Mouse (Mus musculus) megakaryocyte, embryonic 14.5 days (primary cell): ENCODE measurements around the gene Pttg1. TPM values are rescaled to one million over a fixed set of nuclear protein-coding genes. Genes with fewer than 3 reads are reported as not detected.

Experiments
- H3K27me3 ChIP-seq: replicated peaks from 2 replicates; pipeline ENCODE3; 2012; ENCODE audit warnings: inconsistent platforms
- H3K36me3 ChIP-seq: replicated peaks from 2 replicates; pipeline ENCODE3; 2012; ENCODE audit warnings: low read length, inconsistent platforms, mixed read lengths
- H3K4me1 ChIP-seq: 2 replicates; pipeline ENCODE4 v1.6.1; 2012; ENCODE audit warnings: inconsistent platforms
- H3K4me3 ChIP-seq: replicated peaks from 2 replicates; pipeline ENCODE3; 2012; ENCODE audit warnings: moderate library complexity, mild to moderate bottlenecking, inconsistent platforms
- H3K9me3 ChIP-seq: 2 replicates; pipeline ENCODE4 v1.6.1; 2012; ENCODE audit warnings: inconsistent platforms
- FLI1 ChIP-seq: IDR thresholded peaks from 2 replicates; pipeline ENCODE4 v1.6.1; 2012; ENCODE audit warnings: low read length, inconsistent platforms, mixed read lengths
- GATA1 ChIP-seq: IDR thresholded peaks from 3 replicates; pipeline ENCODE4 v1.6.1; 2012; ENCODE audit warnings: mixed read lengths, low read length, inconsistent platforms, borderline replicate concordance
- polyA plus RNA-seq: library from polyadenylated mRNA; stranded (reverse); fragments of >175 nt; gene quantifications from 2 replicates; pipeline ENCODE4 v1.2.3, GENCODE M21; 2012; ENCODE audit warnings: low replicate concordance; ENCODE audit not compliant: insufficient read depth

The Pttg1 gene
- polyA plus RNA-seq, 1 experiment: 24.0 TPM

DNA sequence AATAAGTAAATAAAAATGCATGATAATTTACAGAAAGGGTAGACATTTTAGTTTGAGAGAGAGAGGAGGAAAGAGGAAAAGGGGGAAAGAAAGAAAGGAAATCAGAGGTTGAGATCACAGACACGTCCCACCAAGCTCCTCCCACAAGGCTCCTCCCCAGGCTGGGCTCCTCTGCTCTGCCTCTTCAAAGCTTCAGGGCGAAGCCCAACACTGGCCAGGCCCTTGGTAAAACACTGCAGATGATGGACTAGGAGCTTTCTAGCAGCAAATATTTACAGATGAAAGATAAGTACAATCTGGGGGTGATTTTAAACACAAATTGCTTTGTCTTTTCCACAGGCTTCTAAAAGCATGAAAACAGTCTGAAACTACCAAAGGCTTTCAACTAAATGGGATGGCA, 33.3 kb downstream of the Pttg1 start:
- H3K27me3 ChIP-seq: peaks cover 14% of the 10 kb centered on the region
- H3K36me3 ChIP-seq: no peaks in the 10 kb centered on the region
- peaks cover 19% of the 10 kb centered on the region for H3K4me1 ChIP-seq
- no peaks in the 10 kb centered on the region for H3K9me3 ChIP-seq
- TF ChIP-seq GATA1 (no peak), FLI1 (no peak)
- no peak overlapping the region for H3K4me3 ChIP-seq

DNA sequence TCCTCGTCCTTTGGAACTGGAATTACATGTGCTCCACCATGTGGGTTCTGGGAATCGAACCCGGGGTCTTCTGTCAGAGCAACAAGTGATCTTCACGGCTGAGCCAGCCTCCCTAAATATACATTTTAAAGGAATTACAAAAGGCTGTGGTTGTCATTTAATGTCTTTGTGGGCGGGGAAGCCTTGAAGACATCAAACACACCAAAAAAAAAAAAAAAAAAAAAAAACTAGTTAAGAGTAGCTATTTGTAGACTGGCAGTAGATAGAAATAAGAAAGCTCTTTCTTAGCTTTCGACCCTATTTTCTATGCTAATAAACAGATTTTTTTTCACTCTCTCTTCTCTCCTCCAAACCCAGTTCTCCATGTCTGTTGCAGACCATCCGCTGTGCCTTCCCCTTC, 36.9 kb downstream of the Pttg1 start:
- Histone ChIP-seq H3K36me3 (no peaks in the 10 kb centered on the region), H3K4me1 (peaks cover 22% of the 10 kb centered on the region), H3K9me3 (no peaks in the 10 kb centered on the region), H3K27me3 (peaks cover 29% of the 10 kb centered on the region), H3K4me3 (no peak overlapping the region)
- no peak for TF ChIP-seq FLI1
- no peak for TF ChIP-seq GATA1

DNA sequence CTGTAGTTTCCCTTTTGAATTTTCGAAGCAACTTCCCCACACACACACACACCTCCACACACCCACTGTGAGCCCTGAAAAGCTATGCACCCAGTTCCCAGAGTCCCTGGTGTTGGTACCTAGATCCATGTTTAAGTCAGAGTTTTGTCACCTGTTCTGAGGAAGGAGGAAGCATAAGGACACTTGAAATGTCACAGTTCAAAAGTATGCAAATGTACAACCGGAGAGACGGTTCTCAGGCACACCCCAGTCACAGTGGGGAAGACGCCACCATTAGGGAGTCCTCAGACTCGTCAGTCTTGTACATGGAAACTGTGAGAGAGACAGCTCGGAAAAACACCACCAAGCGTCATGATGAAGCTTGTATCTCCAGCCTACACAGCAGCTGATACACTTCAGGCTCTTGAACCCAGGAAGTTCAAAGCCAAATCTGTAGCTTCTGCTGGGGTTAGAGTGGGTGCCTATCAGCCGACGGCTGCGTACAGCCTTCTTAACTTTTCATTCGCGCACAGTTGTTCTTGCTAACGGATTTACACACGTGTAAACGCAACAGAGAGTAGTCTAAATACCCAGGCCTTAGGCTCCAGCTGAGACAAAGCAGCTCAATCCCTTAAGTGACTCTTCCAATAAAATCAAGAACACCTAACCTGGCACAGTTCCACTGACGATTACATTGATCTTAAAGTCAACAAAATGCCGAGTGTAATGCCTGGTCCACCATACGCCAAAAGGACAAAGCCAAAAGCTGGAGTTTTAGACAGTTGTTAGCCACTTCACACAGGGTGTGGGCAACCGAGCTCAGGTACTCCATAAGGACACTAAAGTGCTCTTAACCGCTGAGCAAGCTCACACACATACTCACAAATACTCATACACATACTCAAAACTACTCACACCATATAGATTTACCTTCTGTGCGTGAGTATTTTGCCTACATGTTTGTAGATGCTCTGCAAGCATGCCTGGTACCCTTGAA, 37.6 kb downstream of the Pttg1 start:
- no peaks in the 10 kb centered on the region for H3K9me3 ChIP-seq
- no peaks in the 10 kb centered on the region for H3K36me3 ChIP-seq
- H3K4me3 ChIP-seq: no peak overlapping the region
- H3K4me1 ChIP-seq: peaks cover 22% of the 10 kb centered on the region
- TF ChIP-seq GATA1 (no peak), FLI1 (no peak)
- peaks cover 29% of the 10 kb centered on the region for H3K27me3 ChIP-seq

- no peaks in the 10 kb centered on the region for H3K36me3 ChIP-seq
- H3K9me3 ChIP-seq: no peaks in the 10 kb centered on the region
- no peak for TF ChIP-seq FLI1
- no peak for TF ChIP-seq GATA1
- H3K4me1 ChIP-seq: peaks cover 22% of the 10 kb centered on the region
- H3K4me3 ChIP-seq: no peak overlapping the region
- H3K27me3 ChIP-seq: peaks cover 29% of the 10 kb centered on the region
Measured at GRCm38 (mm10) chr11:43387004-43387880, 38.8 kb downstream of the Pttg1 start.

GRCm38 (mm10) chr11:43385716-43386115, 40.3 kb downstream of the Pttg1 start:
- Histone ChIP-seq H3K4me1 (peaks cover 22% of the 10 kb centered on the region), H3K4me3 (peak overlapping the region; percentile 91), H3K9me3 (no peaks in the 10 kb centered on the region), H3K36me3 (no peaks in the 10 kb centered on the region), H3K27me3 (peaks cover 32% of the 10 kb centered on the region)
- TF ChIP-seq GATA1 (no peak), FLI1 (no peak)

GRCm38 (mm10) chr11:43385055-43385649, 40.9 kb downstream of the Pttg1 start:
- Histone ChIP-seq H3K4me3 (peak overlapping the region; percentile 91), H3K27me3 (peaks cover 33% of the 10 kb centered on the region), H3K9me3 (no peaks in the 10 kb centered on the region), H3K36me3 (no peaks in the 10 kb centered on the region), H3K4me1 (peaks cover 22% of the 10 kb centered on the region)
- TF ChIP-seq GATA1 (no peak), FLI1 (no peak)

- H3K4me3 ChIP-seq: no peak overlapping the region
- TF ChIP-seq GATA1: no peak
- TF ChIP-seq FLI1: no peak
- peaks cover 28% of the 10 kb centered on the region for H3K27me3 ChIP-seq
- H3K9me3 ChIP-seq: no peaks in the 10 kb centered on the region
- peaks cover 22% of the 10 kb centered on the region for H3K4me1 ChIP-seq
- no peaks in the 10 kb centered on the region for H3K36me3 ChIP-seq
Measured at GRCm38 (mm10) chr11:43383581-43383980, 42.5 kb downstream of the Pttg1 start.

- Histone ChIP-seq H3K4me1 (peaks cover 14% of the 10 kb centered on the region), H3K4me3 (no peak overlapping the region), H3K36me3 (no peaks in the 10 kb centered on the region), H3K27me3 (peaks cover 10% of the 10 kb centered on the region), H3K9me3 (no peaks in the 10 kb centered on the region)
- no peak for TF ChIP-seq GATA1
- no peak for TF ChIP-seq FLI1
Measured at GRCm38 (mm10) chr11:43380901-43381300, 45.1 kb downstream of the Pttg1 start.

- H3K4me1 ChIP-seq: peaks cover 5% of the 10 kb centered on the region
- TF ChIP-seq GATA1: no peak
- no peak for TF ChIP-seq FLI1
- H3K9me3 ChIP-seq: no peaks in the 10 kb centered on the region
- no peak overlapping the region for H3K4me3 ChIP-seq
- H3K36me3 ChIP-seq: no peaks in the 10 kb centered on the region
- peaks cover 7% of the 10 kb centered on the region for H3K27me3 ChIP-seq
Measured at GRCm38 (mm10) chr11:43379911-43380485, 46.1 kb downstream of the Pttg1 start.
